Mouse (Mus musculus) liver, postnatal 0 days (tissue): ENCODE results near the gene Zfyve28. TPM values are rescaled to one million over a fixed set of nuclear protein-coding genes. Genes with fewer than 3 reads are reported as not detected.

ENCODE experiments used
- ATAC-seq: fragments of 200-750 bp; cut with Nextera tagmentation; 2 replicates; pipeline ENCODE4 v1.8.0; 2017; ENCODE audit warnings: mild to moderate bottlenecking, moderate library complexity
- DNase-seq: peaks from one replicate; pipeline ENCODE4 v3.0.0-alpha.2; 2016
- H3K27ac ChIP-seq: fragments of 300-500 bp; sonication (generic); 2 replicates; pipeline ENCODE4 v1.5.1; 2014; ENCODE audit warnings: antibody characterized with exemption, moderate library complexity, mild to moderate bottlenecking, low read depth
- H3K27me3 ChIP-seq: fragments of 300-500 bp; sonication (generic); 2 replicates; pipeline ENCODE4 v1.6.1; 2014; ENCODE audit warnings: low read length, control low read depth, mixed read lengths; ENCODE audit not compliant: insufficient read depth
- H3K36me3 ChIP-seq: fragments of 300-500 bp; sonication (generic); replicated peaks from 2 replicates; pipeline ENCODE4 v1.6.1; 2014; ENCODE audit warnings: mild to moderate bottlenecking, control low read depth, low read length, moderate library complexity, mixed read lengths; ENCODE audit not compliant: insufficient read depth
- H3K4me1 ChIP-seq: fragments of 300-500 bp; sonication (generic); 2 replicates; pipeline ENCODE4 v1.6.1; 2014; ENCODE audit warnings: antibody characterized with exemption, mild to moderate bottlenecking, control low read depth; ENCODE audit not compliant: insufficient read depth
- H3K4me2 ChIP-seq: fragments of 300-500 bp; sonication (generic); 2 replicates; pipeline ENCODE4 v1.6.1; 2014; ENCODE audit warnings: low read depth, mild to moderate bottlenecking, low read length, moderate library complexity, mixed read lengths
- H3K4me3 ChIP-seq: fragments of 300-500 bp; sonication (generic); 2 replicates; pipeline ENCODE4 v1.5.1; 2014; ENCODE audit warnings: low read depth, low read length
- H3K9ac ChIP-seq: fragments of 300-500 bp; sonication (generic); replicated peaks from 2 replicates; pipeline ENCODE4 v1.6.1; 2014; ENCODE audit warnings: mild to moderate bottlenecking, moderate library complexity
- H3K9me3 ChIP-seq: fragments of 300-500 bp; sonication (generic); 2 replicates; pipeline ENCODE4 v1.6.1; 2016; ENCODE audit warnings: mild to moderate bottlenecking, control low read depth, low read length, mixed read lengths
- CTCF ChIP-seq: sonication (generic); IDR thresholded peaks from 2 replicates; pipeline ENCODE4 v1.5.1; 2016; ENCODE audit warnings: antibody characterized with exemption, low read depth
- EP300 ChIP-seq: IDR thresholded peaks from 2 replicates; pipeline ENCODE4 v1.6.1; 2016; ENCODE audit warnings: antibody characterized with exemption, low read depth, mild to moderate bottlenecking
- WGBS: fragments of 180-500 bp; shearing (Covaris S2); extraction: QIAGEN DNeasy Blood & Tissue Kit; methylation state at CpG from one replicate; pipeline ENCODE4 v1.1.7; 2014; ENCODE audit not compliant: insufficient replicate concordance; 5-methylcytosine and 5-hydroxymethylcytosine counted together
- polyA plus RNA-seq: library from polyadenylated mRNA; unstranded; fragments of >200 nt; fragmentation: Nextera tagmentation; extraction: Ambion mirVana; gene quantifications from 2 replicates; pipeline ENCODE4 v1.2.1, GENCODE M21; 2015

The Zfyve28 gene
- polyA plus RNA-seq, 1 experiment from 2014 or later = 0.14 TPM

GRCm38 (mm10) chr5:34238444-34238843 lies 49.8 kb downstream of the Zfyve28 start:
- 69% methylated on average over 6 of the region's 6 CpGs for WGBS
- Histone ChIP-seq H3K4me1 (peaks cover 9% of the 10 kb centered on the region; the same call in 1 of the 2 replicates), H3K4me2 (no peak overlapping the region), H3K4me3 (no peak overlapping the region), H3K27ac (no peak overlapping the region), H3K9me3 (no peaks in the 10 kb centered on the region), H3K9ac (no peak overlapping the region), H3K36me3 (no peaks in the 10 kb centered on the region), H3K27me3 (no peaks in the 10 kb centered on the region)
- DNase-seq (no peak), ATAC-seq (no peak)
- TF ChIP-seq EP300 = no peak
- TF ChIP-seq CTCF = no peak

- H3K4me3 ChIP-seq = no peak overlapping the region
- no peak overlapping the region for H3K9ac ChIP-seq
- no peaks in the 10 kb centered on the region for H3K27me3 ChIP-seq
- TF ChIP-seq EP300 (no peak), CTCF (peak; percentile 96)
- no peaks in the 10 kb centered on the region for H3K9me3 ChIP-seq
- no peak overlapping the region for H3K4me2 ChIP-seq
- H3K27ac ChIP-seq = no peak overlapping the region
- no peaks in the 10 kb centered on the region for H3K36me3 ChIP-seq
- 49% methylated on average over 10 of the region's 10 CpGs for WGBS
- ATAC-seq (no peak), DNase-seq (peak; percentile 80)
- H3K4me1 ChIP-seq = peaks cover 11% of the 10 kb centered on the region
Observed at GRCm38 (mm10) chr5:34235898-34236420, 52.3 kb downstream of the Zfyve28 start.

- Histone ChIP-seq H3K9me3 (no peaks in the 10 kb centered on the region), H3K9ac (no peak overlapping the region), H3K4me2 (no peak overlapping the region), H3K36me3 (no peaks in the 10 kb centered on the region), H3K4me1 (peaks cover 11% of the 10 kb centered on the region), H3K4me3 (no peak overlapping the region), H3K27me3 (no peaks in the 10 kb centered on the region), H3K27ac (no peak overlapping the region)
- WGBS = 65% methylated on average over 4 of the region's 4 CpGs
- no peak for TF ChIP-seq CTCF
- no peak for TF ChIP-seq EP300
- ATAC-seq = no peak
- no peak for DNase-seq
Observed at GRCm38 (mm10) chr5:34235056-34235455, 53.2 kb downstream of the Zfyve28 start.

GRCm38 (mm10) chr5:34233221-34233515 lies 55.1 kb downstream of the Zfyve28 start:
- ATAC-seq = no peak
- Histone ChIP-seq H3K9ac (no peak overlapping the region), H3K36me3 (no peaks in the 10 kb centered on the region), H3K4me2 (no peak overlapping the region), H3K27ac (no peak overlapping the region), H3K9me3 (no peaks in the 10 kb centered on the region), H3K4me1 (peaks cover 15% of the 10 kb centered on the region), H3K27me3 (no peaks in the 10 kb centered on the region), H3K4me3 (no peak overlapping the region)
- no peak for DNase-seq
- 81% methylated on average over 6 of the region's 6 CpGs for whole genome bisulfite sequencing
- TF ChIP-seq EP300 (no peak), CTCF (no peak)

GRCm38 (mm10) chr5:34232481-34233220 lies 55.6 kb downstream of the Zfyve28 start:
- DNase-seq (no peak), ATAC-seq (no peak)
- Histone ChIP-seq H3K27ac (no peak overlapping the region), H3K4me3 (no peak overlapping the region), H3K9ac (no peak overlapping the region), H3K27me3 (no peaks in the 10 kb centered on the region), H3K4me1 (peaks cover 15% of the 10 kb centered on the region), H3K36me3 (no peaks in the 10 kb centered on the region), H3K4me2 (no peak overlapping the region), H3K9me3 (no peaks in the 10 kb centered on the region)
- TF ChIP-seq CTCF (no peak), EP300 (no peak)
- WGBS = 42% methylated on average over 8 of the region's 8 CpGs

GRCm38 (mm10) chr5:34231901-34232300 lies 56.3 kb downstream of the Zfyve28 start:
- H3K4me2 ChIP-seq = no peak overlapping the region
- no peak overlapping the region for H3K9ac ChIP-seq
- no peaks in the 10 kb centered on the region for H3K9me3 ChIP-seq
- no peaks in the 10 kb centered on the region for H3K27me3 ChIP-seq
- TF ChIP-seq EP300 (no peak), CTCF (no peak)
- DNase-seq = no peak
- H3K27ac ChIP-seq = no peak overlapping the region
- no peak overlapping the region for H3K4me3 ChIP-seq
- no peak for ATAC-seq
- WGBS = 42% methylated on average over 6 of the region's 6 CpGs
- H3K4me1 ChIP-seq = peaks cover 15% of the 10 kb centered on the region
- H3K36me3 ChIP-seq = no peaks in the 10 kb centered on the region
